Mouse (Mus musculus) lung, embryonic 14.5 days (tissue): ENCODE measurements around the gene Zbtb48. TPM values are rescaled to one million over a fixed set of nuclear protein-coding genes. Genes with fewer than 3 reads are reported as not detected.
A peak's percentile ranks its signal among the peaks of the same experiment; 100 is the strongest.

Experiments used
- ATAC-seq: fragments of 200-750 bp; cut with Nextera tagmentation; 2 replicates; pipeline ENCODE4 v1.8.0; 2017; ENCODE audit warnings: mild to moderate bottlenecking, moderate TSS enrichment, moderate library complexity; ENCODE audit not compliant: insufficient read depth
- DNase-seq: peaks from one replicate; pipeline ENCODE4 v3.0.0-alpha.2; 2015
- H3K27ac ChIP-seq: fragments of 300-500 bp; sonication (generic); 2 replicates; pipeline ENCODE4 v1.5.1; 2014; ENCODE audit warnings: low read depth, mild to moderate bottlenecking, moderate library complexity
- H3K27me3 ChIP-seq: fragments of 300-500 bp; sonication (generic); 2 replicates; pipeline ENCODE4 v1.6.1; 2014; ENCODE audit warnings: low read length, control low read depth; ENCODE audit not compliant: insufficient read depth
- H3K36me3 ChIP-seq: fragments of 300-500 bp; sonication (generic); 2 replicates; pipeline ENCODE4 v1.6.1; 2014; ENCODE audit warnings: control low read depth; ENCODE audit not compliant: insufficient read depth
- H3K4me1 ChIP-seq: fragments of 300-500 bp; sonication (generic); 2 replicates; pipeline ENCODE4 v1.6.1; 2014; ENCODE audit warnings: antibody characterized with exemption, control low read depth; ENCODE audit not compliant: insufficient read depth
- H3K4me2 ChIP-seq: fragments of 300-500 bp; sonication (generic); 2 replicates; pipeline ENCODE4 v1.6.1; 2014; ENCODE audit warnings: mild to moderate bottlenecking
- H3K4me3 ChIP-seq: fragments of 300-500 bp; sonication (generic); 2 replicates; pipeline ENCODE4 v1.5.1; 2014; ENCODE audit warnings: low read depth, low read length
- H3K9ac ChIP-seq: fragments of 300-500 bp; sonication (generic); 2 replicates; pipeline ENCODE4 v1.6.1; 2014
- H3K9me3 ChIP-seq: fragments of 300-500 bp; sonication (generic); 2 replicates; pipeline ENCODE4 v1.6.1; 2016; ENCODE audit warnings: low read depth, low read length, control low read depth
- CTCF ChIP-seq: IDR thresholded peaks from 2 replicates; pipeline ENCODE4 v1.5.1; 2016; ENCODE audit warnings: antibody characterized with exemption, low read depth
- WGBS: fragments of 180-500 bp; shearing (Covaris S2); extraction: QIAGEN DNeasy Blood & Tissue Kit; methylation state at CpG from one replicate; pipeline ENCODE4 v1.1.7; 2014; 5-methylcytosine and 5-hydroxymethylcytosine counted together
- polyA plus RNA-seq: library from polyadenylated mRNA; unstranded; fragments of >200 nt; fragmentation: Nextera tagmentation; extraction: Ambion mirVana; gene quantifications from 2 replicates; pipeline ENCODE4 v1.2.1, GENCODE M21; 2014

Gene Zbtb48
- polyA plus RNA-seq, 1 experiment from 2014 or later, result 22.7 TPM

DNA sequence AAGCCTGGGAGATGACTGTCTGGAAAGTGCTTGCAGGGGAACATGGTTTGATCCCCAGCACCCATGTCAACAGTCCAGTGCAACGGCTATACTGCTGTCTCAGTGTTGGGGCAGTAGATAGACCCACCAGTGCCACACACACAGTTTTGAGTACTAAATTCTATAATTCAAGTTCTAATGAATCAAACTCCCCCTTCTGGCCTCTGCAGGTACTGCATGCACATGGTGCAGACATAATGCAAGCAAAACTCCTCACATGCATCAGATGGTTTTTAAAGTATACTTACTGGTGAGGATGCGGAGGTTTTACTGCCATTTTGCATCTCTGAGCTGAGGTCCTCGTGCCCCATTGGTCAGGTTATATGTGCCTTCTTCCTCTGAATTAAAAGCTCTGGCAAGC lies 52.0 kb downstream of the Zbtb48 start:
- Histone ChIP-seq H3K27ac (no peak overlapping the region), H3K4me2 (no peak overlapping the region), H3K9me3 (no peaks in the 10 kb centered on the region), H3K9ac (no peak overlapping the region), H3K36me3 (peaks cover 75% of the 10 kb centered on the region), H3K27me3 (no peaks in the 10 kb centered on the region), H3K4me3 (no peak overlapping the region), H3K4me1 (no peaks in the 10 kb centered on the region)
- ATAC-seq (no peak), DNase-seq (peak; percentile 65)
- TF ChIP-seq CTCF, result peak; percentile 70
- 90% methylated on average over 3 of the region's 3 CpGs for WGBS

- Histone ChIP-seq H3K27me3 (no peaks in the 10 kb centered on the region), H3K36me3 (peaks cover 71% of the 10 kb centered on the region), H3K4me3 (no peak overlapping the region), H3K4me2 (no peak overlapping the region), H3K4me1 (no peaks in the 10 kb centered on the region), H3K9ac (no peak overlapping the region), H3K9me3 (no peaks in the 10 kb centered on the region), H3K27ac (no peak overlapping the region)
- 66% methylated on average over 10 of the region's 10 CpGs for WGBS
- ATAC-seq (no peak), DNase-seq (peak; percentile 75)
- peak; percentile 72 for TF ChIP-seq CTCF
Measured at GRCm38 (mm10) chr4:151972221-151972967, 55.1 kb downstream of the Zbtb48 start.

Other genes with a start within 250 kb of the Zbtb48 start
- 87.5 and 96.8 TPM in 2 replicates for gene Camta1, start 165.8 kb downstream of the Zbtb48 start, polyA plus RNA-seq
- 65.9 and 66.6 TPM in 2 replicates for gene Dnajc11, start 94.0 kb downstream of the Zbtb48 start, polyA plus RNA-seq
- 27.2 and 31.2 TPM in 2 replicates for gene Thap3, start 38.7 kb downstream of the Zbtb48 start, polyA plus RNA-seq
- 28.4 and 32.3 TPM in 2 replicates for gene Phf13, start 31.4 kb downstream of the Zbtb48 start, polyA plus RNA-seq
- gene Klhl21, start 18.9 kb downstream of the Zbtb48 start, polyA plus RNA-seq, result 10.3 and 10.6 TPM in 2 replicates
- gene Tas1r1, start 10.9 kb upstream of the Zbtb48 start, polyA plus RNA-seq, result 0.23 and 0.30 TPM in 2 replicates
- 38.9 and 42.9 TPM in 2 replicates for gene Nol9, start 11.7 kb upstream of the Zbtb48 start, polyA plus RNA-seq
- 13.5 and 18.5 TPM in 2 replicates for gene Plekhg5, start 44.8 kb upstream of the Zbtb48 start, polyA plus RNA-seq
- gene Tnfrsf25, start 88.3 kb upstream of the Zbtb48 start, polyA plus RNA-seq, result 0.75 and 0.77 TPM in 2 replicates
- gene Espn, start 124.7 kb upstream of the Zbtb48 start, polyA plus RNA-seq, result 11.5 and 11.6 TPM in 2 replicates
- 0.18 TPM in 1 of 2 replicates, not detected in the other for gene Hes2, start 131.2 kb upstream of the Zbtb48 start, polyA plus RNA-seq
- 50.3 and 55.8 TPM in 2 replicates for gene Acot7, start 150.5 kb upstream of the Zbtb48 start, polyA plus RNA-seq
- gene Gpr153, start 246.6 kb upstream of the Zbtb48 start, polyA plus RNA-seq, result 19.5 and 20.0 TPM in 2 replicates